Mouse (Mus musculus) kidney, adult 2 months (tissue): ENCODE measurements around the gene Rab3a. TPM values are rescaled to one million over a fixed set of nuclear protein-coding genes. Genes with fewer than 3 reads are reported as not detected.

Experiments
- DNase-seq: peaks from one replicate; pipeline ENCODE4 v3.0.0; 2021
- H3K27ac ChIP-seq: fragments of 200-500 bp; 2 replicates; pipeline ENCODE4 v1.5.1; 2012; ENCODE audit warnings: low read depth, low read length, control low read depth, inconsistent platforms; ENCODE audit not compliant: insufficient read depth
- H3K27me3 ChIP-seq: fragments of 200-500 bp; replicated peaks from 2 replicates; pipeline ENCODE4 v1.6.1; 2012; ENCODE audit warnings: mild to moderate bottlenecking, moderate library complexity, low read length, inconsistent platforms; ENCODE audit not compliant: control insufficient read depth, insufficient read depth
- H3K36me3 ChIP-seq: fragments of 200-500 bp; 2 replicates; pipeline ENCODE4 v1.6.1; 2012; ENCODE audit warnings: mild to moderate bottlenecking, moderate library complexity, low read length, inconsistent platforms; ENCODE audit not compliant: control insufficient read depth, insufficient read depth
- H3K4me1 ChIP-seq: fragments of 200-500 bp; 2 replicates; pipeline ENCODE4 v1.6.1; 2011; ENCODE audit warnings: low read length; ENCODE audit not compliant: control insufficient read depth, insufficient read depth
- H3K4me3 ChIP-seq: fragments of 200-500 bp; 2 replicates; pipeline ENCODE4 v1.5.1; 2011; ENCODE audit warnings: mild to moderate bottlenecking, low read depth, low read length, control low read depth; ENCODE audit not compliant: insufficient read depth
- CTCF ChIP-seq: fragments of 200-500 bp; conservative IDR thresholded peaks from 2 replicates; pipeline ENCODE4 v1.5.1; 2011; ENCODE audit warnings: low read depth, mild to moderate bottlenecking, control low read depth, low read length, moderate library complexity, mixed read lengths; ENCODE audit not compliant: insufficient read depth, insufficient read length
- POLR2A ChIP-seq: fragments of 200-500 bp; IDR thresholded peaks from one replicate; pipeline ENCODE4 v1.6.1; 2011; ENCODE audit warnings: low read depth, low read length, control low read depth
- WGBS: fragments of 180-500 bp; shearing (Covaris S2); methylation state at CpG from one replicate; pipeline ENCODE4 v1.1.7; 2018; 5-methylcytosine and 5-hydroxymethylcytosine counted together
- polyA plus RNA-seq: library from polyadenylated mRNA; depleted of rRNA; stranded (reverse); fragments of >200 nt; gene quantifications from 2 replicates; pipeline ENCODE4 v1.2.3, GENCODE M21; 2012

Rab3a gene
- polyA plus RNA-seq, 1 experiment = 31.1 TPM

DNA sequence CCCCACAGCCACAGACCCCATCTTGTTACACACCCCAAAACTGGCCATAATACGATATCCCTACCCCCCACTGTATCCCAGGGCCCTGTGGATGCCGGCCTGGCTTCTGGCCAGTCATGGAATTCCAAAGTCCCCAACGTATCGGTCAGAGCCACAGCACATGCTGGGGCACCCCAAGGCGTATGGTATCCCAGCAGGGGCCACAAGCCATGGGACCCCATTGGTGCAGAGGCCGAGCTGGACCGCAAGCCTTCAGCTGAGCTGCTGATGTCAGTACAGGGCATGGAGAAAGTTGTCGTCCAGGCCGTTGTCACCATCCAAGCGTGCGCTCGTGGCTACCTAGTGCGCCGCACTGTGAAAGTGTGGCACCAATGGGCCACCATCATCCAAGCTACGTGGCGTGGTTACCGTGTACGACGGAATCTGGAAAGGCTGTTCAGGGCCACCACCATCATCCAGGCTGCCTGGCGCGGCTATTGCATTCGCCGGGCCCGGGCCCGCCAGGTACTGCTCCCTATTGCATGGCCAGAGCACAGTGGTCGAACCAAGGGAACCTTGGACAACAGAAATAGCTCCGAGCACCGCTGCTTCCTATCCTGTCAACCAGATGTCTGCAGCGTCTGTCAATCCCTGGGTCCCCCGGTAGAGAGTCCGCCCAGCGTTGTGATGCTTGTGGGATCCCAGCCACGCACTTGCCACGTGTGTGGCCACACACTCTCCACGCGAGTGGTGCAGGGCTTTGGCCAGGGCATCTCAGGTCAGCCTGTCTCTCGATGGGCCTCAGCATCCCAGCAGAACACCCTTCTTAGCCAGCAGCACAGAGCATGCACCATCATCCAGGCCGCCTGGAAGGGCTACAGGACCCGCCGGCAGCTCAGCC is 37.7 kb upstream of the Rab3a start:
- H3K27ac ChIP-seq = no peak overlapping the region
- H3K4me3 ChIP-seq = no peak overlapping the region
- no peaks in the 10 kb centered on the region for H3K36me3 ChIP-seq
- H3K27me3 ChIP-seq = no peaks in the 10 kb centered on the region
- no peak for DNase-seq
- WGBS = 85% methylated on average over 40 of the region's 40 CpGs
- TF ChIP-seq POLR2A (peak; percentile 36), CTCF (no peak)
- H3K4me1 ChIP-seq = peaks cover 3% of the 10 kb centered on the region; the same call in 1 of the 2 replicates

DNA sequence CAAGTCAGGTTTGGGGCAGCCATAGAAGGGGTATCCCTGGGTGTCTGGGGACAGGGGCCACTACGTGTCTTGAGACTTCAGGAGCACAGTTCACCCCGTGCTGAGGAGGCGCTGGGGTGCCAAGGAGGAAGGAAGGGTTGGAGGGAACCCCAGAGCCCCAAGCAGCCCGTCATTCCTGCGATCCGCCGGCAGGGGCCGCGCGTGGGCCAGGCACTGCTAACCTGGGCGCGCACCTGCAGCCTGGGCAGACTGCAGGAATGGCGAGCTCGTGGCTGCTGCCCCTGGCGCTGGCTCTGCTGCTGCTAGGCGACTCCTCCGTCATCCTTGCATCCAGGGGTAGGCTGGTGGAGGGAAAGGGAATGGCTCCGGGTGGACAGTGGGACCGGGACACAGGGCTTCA is 36.2 kb upstream of the Rab3a start, which contains the start of gene Gm3336:
Gm3336 (plus strand) TSS at position 247 of the 400 bp plus-strand sequence.
- DNase-seq = peak; percentile 76
- H3K36me3 ChIP-seq = no peaks in the 10 kb centered on the region
- TF ChIP-seq POLR2A = no peak
- peak; percentile 84 for TF ChIP-seq CTCF
- WGBS = 6% methylated on average over 19 of the region's 19 CpGs
- H3K27me3 ChIP-seq = no peaks in the 10 kb centered on the region
- no peak within 1 kb of the TSS for H3K27ac ChIP-seq
- no peak within 1 kb of the TSS for H3K4me3 ChIP-seq
- peaks cover 7% of the 10 kb centered on the region; the same call in 1 of the 2 replicates for H3K4me1 ChIP-seq

DNA sequence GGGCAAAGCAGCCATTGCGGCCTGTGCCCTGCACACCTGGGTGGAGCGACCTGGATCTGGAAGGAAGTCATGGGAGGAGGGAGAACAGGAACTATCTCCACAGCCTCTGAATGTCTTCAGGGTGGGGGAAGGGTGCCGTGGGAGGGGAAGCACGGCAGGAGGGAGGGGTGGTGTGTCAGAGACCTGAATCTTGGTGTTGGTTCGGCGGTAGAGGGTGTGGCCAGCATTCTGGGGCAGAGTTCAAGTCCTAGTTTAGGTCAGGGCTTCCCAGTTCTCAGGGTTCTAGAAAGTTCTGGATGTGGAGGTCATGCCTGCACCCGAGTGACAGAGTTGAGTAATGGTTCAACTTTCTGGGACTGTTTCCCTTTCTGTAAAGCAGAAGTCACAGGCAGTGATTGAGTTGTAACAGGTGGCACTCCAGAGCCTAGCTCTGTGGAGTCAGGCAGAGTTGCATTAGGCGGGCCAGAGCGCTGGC is 34.6 kb upstream of the Rab3a start:
- no peak for TF ChIP-seq CTCF
- no peak for TF ChIP-seq POLR2A
- H3K4me1 ChIP-seq = peaks cover 7% of the 10 kb centered on the region; the same call in 1 of the 2 replicates
- no peak overlapping the region for H3K4me3 ChIP-seq
- no peak overlapping the region for H3K27ac ChIP-seq
- WGBS = 32% methylated on average over 9 of the region's 9 CpGs
- peak; percentile 70 for DNase-seq
- H3K36me3 ChIP-seq = no peaks in the 10 kb centered on the region
- no peaks in the 10 kb centered on the region for H3K27me3 ChIP-seq

DNA sequence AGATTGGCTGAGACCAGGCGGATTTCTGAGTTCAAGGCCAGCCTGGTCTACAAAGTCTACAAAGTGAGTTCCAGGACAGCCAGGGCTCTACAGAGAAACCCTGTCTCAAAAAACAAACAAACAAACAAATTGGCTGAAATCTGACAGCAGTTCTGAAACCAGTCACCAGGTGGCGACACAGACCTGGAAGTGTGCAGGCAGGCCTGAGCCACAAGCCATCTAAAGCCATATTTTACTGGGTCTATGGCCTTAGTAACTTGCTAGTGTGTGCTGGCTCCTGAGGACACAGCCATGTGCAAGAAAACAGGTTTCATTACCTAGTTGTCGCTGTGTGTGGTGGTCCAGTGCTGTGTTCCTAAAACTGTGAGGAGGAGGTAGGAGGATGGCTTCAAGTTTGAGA is 33.7 kb upstream of the Rab3a start:
- TF ChIP-seq POLR2A = no peak
- TF ChIP-seq CTCF = peak; percentile 96
- 4% methylated on average over 3 of the region's 3 CpGs for WGBS
- no peak overlapping the region for H3K27ac ChIP-seq
- peaks cover 7% of the 10 kb centered on the region; the same call in 1 of the 2 replicates for H3K4me1 ChIP-seq
- H3K27me3 ChIP-seq = no peaks in the 10 kb centered on the region
- H3K36me3 ChIP-seq = no peaks in the 10 kb centered on the region
- DNase-seq = peak; percentile 89
- H3K4me3 ChIP-seq = no peak overlapping the region

DNA sequence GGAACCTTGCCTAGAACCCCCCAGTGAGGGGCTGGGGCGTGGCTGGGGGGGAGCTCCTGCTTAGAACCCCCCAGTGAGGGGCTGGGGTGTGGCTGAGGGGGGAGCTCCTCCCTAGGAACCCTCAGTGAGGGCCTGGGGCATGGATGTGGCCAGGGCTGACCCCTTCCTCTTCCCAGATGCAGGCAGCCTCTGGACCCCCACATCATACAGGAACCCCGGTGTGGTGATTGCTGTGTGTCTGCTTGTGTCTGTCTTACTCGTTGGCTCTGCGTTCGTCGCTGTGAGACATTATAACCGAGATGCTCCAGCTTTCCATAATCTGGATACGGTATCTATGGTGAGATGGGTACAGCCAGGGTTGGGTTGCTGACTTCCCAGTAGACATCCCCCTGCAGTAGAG is 32.9 kb upstream of the Rab3a start:
- DNase-seq = no peak
- Histone ChIP-seq H3K36me3 (no peaks in the 10 kb centered on the region; the same call in 1 of the 2 replicates), H3K27ac (peak overlapping the region; percentile 100), H3K4me1 (peaks cover 7% of the 10 kb centered on the region; the same call in 1 of the 2 replicates), H3K4me3 (peak overlapping the region; percentile 46; the same call in 1 of the 2 replicates), H3K27me3 (no peaks in the 10 kb centered on the region)
- WGBS = 77% methylated on average over 8 of the region's 8 CpGs
- TF ChIP-seq POLR2A (no peak), CTCF (no peak)

DNA sequence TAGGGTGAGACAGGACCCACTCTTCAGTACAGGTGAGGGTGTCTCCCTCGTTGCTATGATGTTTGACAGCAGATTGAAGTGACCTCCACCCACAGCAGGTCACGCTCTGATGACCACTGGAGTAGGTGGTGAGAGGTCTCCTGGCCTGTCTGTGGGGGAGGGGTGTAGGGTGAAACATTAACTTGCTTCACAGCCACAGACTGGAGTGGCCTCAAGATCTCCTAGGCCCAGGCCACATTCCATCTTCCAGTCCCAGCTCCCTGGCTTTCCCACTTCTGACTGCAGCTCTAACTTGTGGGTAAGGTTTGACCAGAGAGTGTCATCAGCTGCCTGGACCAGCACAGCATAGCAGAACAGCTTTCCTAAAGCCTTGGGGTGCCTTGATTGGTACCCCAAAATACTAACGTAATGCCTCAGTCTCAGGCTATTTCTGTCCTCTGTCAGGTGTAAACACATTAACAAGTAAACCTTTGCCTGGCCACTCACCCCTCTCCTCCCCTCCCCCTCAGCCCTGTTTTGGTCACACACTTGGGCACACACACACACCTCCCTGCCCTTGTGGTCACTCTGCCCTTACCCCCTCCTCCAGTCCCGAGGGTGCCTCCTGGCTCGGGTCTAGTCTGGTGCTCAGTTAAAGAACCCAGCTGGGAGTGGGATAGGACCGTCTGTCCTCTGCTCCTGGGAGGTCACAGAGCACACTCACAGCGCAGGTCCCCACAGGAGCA is 30.8 kb upstream of the Rab3a start, which contains the start of gene Pde4c:
Pde4c (plus strand) TSS at position 235 of the 725 bp plus-strand sequence.
- DNase-seq = peak; percentile 98
- H3K4me3 ChIP-seq = peak within 1 kb of the TSS; percentile 74
- H3K27me3 ChIP-seq = no peaks in the 10 kb centered on the region
- peaks cover 7% of the 10 kb centered on the region; the same call in 1 of the 2 replicates for H3K4me1 ChIP-seq
- H3K36me3 ChIP-seq = no peaks in the 10 kb centered on the region; the same call in 1 of the 2 replicates
- 24% methylated on average over 7 of the region's 7 CpGs for WGBS
- peak within 1 kb of the TSS; percentile 100 for H3K27ac ChIP-seq
- TF ChIP-seq POLR2A (peak; percentile 30), CTCF (no peak)

DNA sequence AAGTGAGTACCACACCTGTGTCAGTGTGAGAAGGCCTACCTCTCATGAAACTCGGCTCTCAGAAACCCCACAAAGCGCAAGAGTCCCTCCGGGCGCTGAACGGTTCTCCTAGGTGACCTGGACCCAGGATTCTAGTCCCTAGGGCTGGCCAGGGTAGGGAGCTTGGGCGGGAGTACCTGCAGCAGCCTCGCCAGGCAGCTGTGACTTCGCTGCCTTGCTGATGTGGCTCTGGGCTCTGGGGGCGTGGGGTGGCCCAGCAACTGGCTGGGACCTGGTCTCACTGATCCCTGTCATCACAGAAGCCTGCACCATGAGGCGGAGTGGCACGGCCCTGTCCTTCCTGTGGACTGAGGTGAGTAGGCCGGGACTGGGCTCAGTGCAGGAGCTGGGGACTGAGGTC is 30.3 kb upstream of the Rab3a start:
- Histone ChIP-seq H3K36me3 (no peaks in the 10 kb centered on the region; the same call in 1 of the 2 replicates), H3K27ac (peak overlapping the region; percentile 100), H3K27me3 (no peaks in the 10 kb centered on the region), H3K4me3 (peak overlapping the region; percentile 74), H3K4me1 (peaks cover 7% of the 10 kb centered on the region; the same call in 1 of the 2 replicates)
- peak; percentile 51 for DNase-seq
- WGBS = 33% methylated on average over 12 of the region's 12 CpGs
- TF ChIP-seq POLR2A (no peak), CTCF (no peak)
